8 mouse cellular contexts compared by ENCODE assay signal in the genomic region with DNA sequence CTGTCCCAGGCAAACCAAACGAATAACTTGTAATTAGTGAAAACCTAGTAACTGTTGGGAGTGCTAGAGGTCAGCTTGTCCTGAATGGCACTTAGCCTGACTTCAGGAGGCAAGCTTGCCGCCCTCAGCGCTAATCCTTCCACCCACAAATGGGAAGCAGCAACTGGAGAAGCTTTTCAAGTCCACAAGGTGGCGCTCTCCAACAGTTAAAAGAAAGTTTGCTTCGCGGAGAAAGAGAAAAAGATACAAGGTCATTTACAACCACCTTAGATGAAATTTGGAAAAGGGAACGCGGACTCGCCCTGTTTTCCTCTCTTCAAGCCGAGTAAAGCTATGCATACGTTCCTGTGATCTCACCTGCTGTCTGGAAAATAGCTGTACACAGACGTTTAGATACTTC. TPM values are rescaled to one million over a fixed set of nuclear protein-coding genes. Genes with fewer than 3 reads are reported as not detected.
A peak's percentile ranks its signal among the peaks of the same experiment; 100 is the strongest.
DNase-seq lines count a peak whose midpoint lies in the region; ATAC-seq and TF ChIP-seq lines count a peak whose summit lies in the region.

No protein-coding gene starts in this region.

- peak; percentile 27; the same call in 1 of the 2 replicates for TF ChIP-seq CTCF in olfactory bulb, adult 2 months (IDR thresholded peaks at IDR 0.05; ENCODE audit: insufficient read depth, low read depth, low read length)

- H3K27me3 ChIP-seq in kidney, embryonic 15.5 days: peaks cover 4% of the 10 kb centered on the region
- no peaks in the 10 kb centered on the region for H3K27me3 ChIP-seq in liver, embryonic 16.5 days (ENCODE audit: control insufficient read depth, insufficient read depth, low read depth, low read length)

- peak; percentile 71 for ATAC-seq in kidney, embryonic 15.5 days (replicated peaks; ENCODE audit: low FRiP score)
- no peak for ATAC-seq in liver, embryonic 16.5 days (ENCODE audit: low read depth)

- TF ChIP-seq POLR2A in olfactory bulb, adult 2 months (IDR thresholded peaks at IDR 0.05; ENCODE audit: insufficient read depth, low read depth, low read length): no peak

- no peak overlapping the region for H3K9ac ChIP-seq in kidney, embryonic 15.5 days
- no peak overlapping the region for H3K9ac ChIP-seq in liver, embryonic 16.5 days (ENCODE audit: low read depth, low read length)

- no peak overlapping the region for H3K27ac ChIP-seq in kidney, embryonic 15.5 days
- H3K27ac ChIP-seq in liver, embryonic 16.5 days (ENCODE audit: low read length): no peak overlapping the region
- no peak overlapping the region for H3K27ac ChIP-seq in olfactory bulb, adult 2 months (ENCODE audit: insufficient read depth, low read depth, low read length)

- WGBS in kidney, embryonic 15.5 days: 12% methylated on average over 12 of the region's 12 CpGs
- 7% methylated on average over 12 of the region's 12 CpGs for WGBS in liver, embryonic 16.5 days (ENCODE audit: insufficient replicate concordance)
- WGBS in olfactory bulb, adult 2 months: 3% methylated on average over 12 of the region's 12 CpGs

- no peak overlapping the region for H3K4me3 ChIP-seq in kidney, embryonic 15.5 days (replicated peaks)
- no peak overlapping the region for H3K4me3 ChIP-seq in liver, embryonic 16.5 days (ENCODE audit: low read depth, low read length)
- H3K4me3 ChIP-seq in olfactory bulb, adult 2 months (ENCODE audit: insufficient read depth, low read depth, low read length): no peak overlapping the region

- H3K4me1 ChIP-seq in kidney, embryonic 15.5 days: peaks cover 13% of the 10 kb centered on the region
- H3K4me1 ChIP-seq in liver, embryonic 16.5 days (ENCODE audit: control insufficient read depth, low read depth, low read length): no peaks in the 10 kb centered on the region
- no peaks in the 10 kb centered on the region for H3K4me1 ChIP-seq in olfactory bulb, adult 2 months (ENCODE audit: control insufficient read depth, insufficient read depth, low read length)

- H3K36me3 ChIP-seq in kidney, embryonic 15.5 days: no peaks in the 10 kb centered on the region
- H3K36me3 ChIP-seq in liver, embryonic 16.5 days (ENCODE audit: control insufficient read depth, insufficient read depth): no peaks in the 10 kb centered on the region

- peak overlapping the region; percentile 37 for H3K4me2 ChIP-seq in kidney, embryonic 15.5 days
- 0 out of 2 replicates have a peak overlapping the region, but pooled peaks have one; percentile 17 for H3K4me2 ChIP-seq in liver, embryonic 16.5 days (ENCODE audit: low read depth, low read length)

- H3K9me3 ChIP-seq in kidney, embryonic 15.5 days (replicated peaks): no peaks in the 10 kb centered on the region
- no peaks in the 10 kb centered on the region for H3K9me3 ChIP-seq in liver, embryonic 16.5 days (replicated peaks; ENCODE audit: control insufficient read depth, low read length)

- peak; percentile 2 to 16 for DNase-seq in urinary bladder, adult 18-20 months (ENCODE audit: low spot score in 2 of 2)
- no peak for DNase-seq in urinary bladder, postnatal 10 days (ENCODE audit: low spot score)
- DNase-seq in embryo, embryonic 11 days: peak; percentile 91
- DNase-seq in heart, adult 9 months (ENCODE audit: low spot score in 2 of 2): peak; percentile 1 to 15
- DNase-seq in B cell, adult 2 months: no peak

RNA-seq across cellular contexts. Expression of a gene that starts 2.3 kb away (rescaled TPM):
- polyA plus RNA-seq in kidney, embryonic 15.5 days (2015; fragmentation: Nextera tagmentation; extraction: Ambion mirVana): 0.16 and 0.22 TPM in 2 replicates
- polyA plus RNA-seq in liver, embryonic 16.5 days (2015; fragmentation: Nextera tagmentation; extraction: Ambion mirVana): 5.2 and 5.7 TPM in 2 replicates
- not detected in 2 replicates for polyA plus RNA-seq in olfactory bulb, adult 2 months (2012; ENCODE audit: insufficient read depth, insufficient read length, low replicate concordance, missing spikeins)

Comparison
In these comparisons a context has a peak if more than half of its experiments do, and no peak if none do; other contexts are left out.
1. DNase-seq: peak in urinary bladder, adult 18-20 months (2 of 2), embryo, embryonic 11 days (single experiment) and heart, adult 9 months (2 of 2); none in urinary bladder, postnatal 10 days (single experiment) and B cell, adult 2 months (0 of 2).